ENCODE assay signal across 8 mouse cellular contexts in the genomic region with DNA sequence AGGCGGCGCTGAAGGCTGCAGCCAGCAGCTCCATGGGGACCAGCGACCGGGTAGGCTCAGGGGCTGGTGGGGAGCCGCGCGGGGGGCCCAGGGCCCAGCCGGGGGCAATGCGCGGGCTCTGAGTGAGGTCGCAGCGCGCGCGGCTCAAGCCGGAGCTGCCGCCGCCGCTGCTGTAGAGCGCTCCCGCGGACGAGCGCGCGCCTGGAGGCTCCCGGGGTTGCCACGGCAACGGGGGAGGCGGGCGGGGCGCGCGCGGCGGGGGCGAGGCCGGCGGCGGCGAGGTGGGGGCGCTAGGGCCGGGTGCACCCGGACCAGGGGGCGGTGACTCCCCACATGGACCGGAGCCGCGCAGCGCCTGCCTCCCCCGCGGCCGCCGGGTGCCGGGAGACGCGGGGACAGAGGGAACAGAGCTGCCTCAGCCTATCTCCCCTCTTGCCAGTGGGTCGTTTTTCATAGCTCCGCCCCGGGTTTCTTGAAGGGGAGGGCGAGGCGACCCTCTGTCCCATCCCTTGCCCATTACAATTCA. TPM values are rescaled to one million over a fixed set of nuclear protein-coding genes. Genes with fewer than 3 reads are reported as not detected.
DNase-seq lines count a peak whose midpoint lies in the region; ATAC-seq and TF ChIP-seq lines count a peak whose summit lies in the region.

No protein-coding gene starts in this region.

- 1% methylated on average over 61 of the region's 61 CpGs for WGBS in thymus, adult 2 months
- WGBS in heart, embryonic 13.5 days, result 1% methylated on average over 52 of the region's 61 CpGs

- H3K4me1 ChIP-seq in thymus, adult 2 months (replicated peaks; ENCODE audit: control insufficient read depth, insufficient read depth, low read length), result peaks cover 5% of the 10 kb centered on the region; the same call in 1 of the 2 replicates
- H3K4me1 ChIP-seq in heart, embryonic 13.5 days, result peaks cover 10% of the 10 kb centered on the region

- peak overlapping the region; percentile 99 for H3K4me2 ChIP-seq in heart, embryonic 13.5 days

- TF ChIP-seq POLR2A in thymus, adult 2 months (IDR thresholded peaks at IDR 0.05; ENCODE audit: control insufficient read depth, extremely low read depth, insufficient read depth, low read length, poor library complexity), result no peak

- H3K27ac ChIP-seq in thymus, adult 2 months (ENCODE audit: control insufficient read depth, insufficient read depth, low read length), result no peak overlapping the region
- H3K27ac ChIP-seq in heart, embryonic 13.5 days (replicated peaks), result no peak overlapping the region
- peak overlapping the region; percentile 94 for H3K27ac ChIP-seq in layer of hippocampus, adult 2 months

- peak overlapping the region; percentile 80 for H3K9ac ChIP-seq in heart, embryonic 13.5 days

- peak; percentile 16 for DNase-seq in thymus, adult 2 months
- no peak for DNase-seq in thymus, adult 18-20 months
- peak; percentile 65 to 69 for DNase-seq in cerebellum, postnatal 14 days
- peak in 1 of 2 experiments; percentile 73 for DNase-seq in layer of hippocampus, adult 2 months (ENCODE audit: low spot score in 2 of 2)
- peak; percentile 31 to 56 for DNase-seq in lung, postnatal 4 days
- peak; percentile 80 for DNase-seq in right cerebral cortex, postnatal 25 days
- DNase-seq in spleen, postnatal 4 days (ENCODE audit: low spot score in 2 of 2), result no peak

- TF ChIP-seq CTCF in thymus, adult 2 months (IDR thresholded peaks at IDR 0.05; ENCODE audit: borderline replicate concordance, control insufficient read depth, extremely low read depth, insufficient read depth, low read length, poor library complexity), result no peak
- no peak for TF ChIP-seq CTCF in layer of hippocampus, adult 2 months (conservative IDR thresholded peaks at IDR 0.05)

- peaks cover 16% of the 10 kb centered on the region for H3K27me3 ChIP-seq in thymus, adult 2 months (ENCODE audit: control insufficient read depth, insufficient read depth, low read length)
- H3K27me3 ChIP-seq in heart, embryonic 13.5 days (replicated peaks), result peaks cover 69% of the 10 kb centered on the region

- peak overlapping the region; percentile 21 for H3K4me3 ChIP-seq in thymus, adult 2 months (ENCODE audit: control insufficient read depth, insufficient read depth, low read length)
- peak overlapping the region; percentile 71 for H3K4me3 ChIP-seq in heart, embryonic 13.5 days
- H3K4me3 ChIP-seq in layer of hippocampus, adult 2 months, result peak overlapping the region; percentile 84

- no peaks in the 10 kb centered on the region for H3K36me3 ChIP-seq in thymus, adult 2 months (ENCODE audit: control insufficient read depth, insufficient read depth, low read length)
- H3K36me3 ChIP-seq in heart, embryonic 13.5 days, result no peaks in the 10 kb centered on the region

- H3K9me3 ChIP-seq in heart, embryonic 13.5 days, result no peaks in the 10 kb centered on the region

- peak; percentile 59; the same call in 1 of the 2 replicates for ATAC-seq in heart, embryonic 13.5 days (ENCODE audit: extremely low read depth, insufficient number of reproducible peaks, low FRiP score, low TSS enrichment)

RNA-seq across cellular contexts. Expression of a gene that starts 0.5 kb away (rescaled TPM):
- 4.0 and 6.9 TPM in 2 replicates for polyA plus RNA-seq in thymus, adult 2 months (2012; rRNA removed)
- polyA plus RNA-seq in heart, embryonic 13.5 days (2015; fragmentation: Nextera tagmentation; extraction: Ambion mirVana), result 0.09 TPM in 1 of 2 replicates, not detected in the other
- under 1 TPM; 0.38 to 0.44 TPM for total RNA-seq in layer of hippocampus, adult 2 months (2021)

RNA-seq across cellular contexts. Expression of a gene that starts 40.2 kb away (rescaled TPM):
- polyA plus RNA-seq in thymus, adult 2 months (2012; rRNA removed), result 0.30 and 0.52 TPM in 2 replicates
- polyA plus RNA-seq in heart, embryonic 13.5 days (2015; fragmentation: Nextera tagmentation; extraction: Ambion mirVana), result not detected in 2 replicates
- not detected for total RNA-seq in layer of hippocampus, adult 2 months (2021)

Comparison
In these comparisons a context has a peak if more than half of its experiments do, and no peak if none do; other contexts are left out.
1. DNase-seq: peak in thymus, adult 2 months (single experiment), cerebellum, postnatal 14 days (2 of 2), lung, postnatal 4 days (2 of 2) and right cerebral cortex, postnatal 25 days (single experiment); none in thymus, adult 18-20 months (0 of 2) and spleen, postnatal 4 days (0 of 2).
2. H3K4me3 ChIP-seq: peak in every context shown above with its lines; median percentile 84 in layer of hippocampus, adult 2 months; 71 in heart, embryonic 13.5 days; 21 in thymus, adult 2 months.